ENCODE assay signal across 11 mouse cellular contexts in genomic region chr14:99229071-99229780, GRCm38 (mm10).
"Had no signal": no experiment of that assay in that cellular context is flagged by ENCODE, and none has a peak within 500 bp of the region (broad histone marks: within the 10 kb centered on the region; RNA-seq: fewer than 3 reads in every experiment).

No protein-coding gene starts in this region.

- H3K4me2 ChIP-seq: limb, embryonic 12.5 days; lung, embryonic 15.5 days; midbrain, embryonic 13.5 days; neural tube, embryonic 12.5 days had no signal

- H3K9ac ChIP-seq: limb, embryonic 12.5 days; lung, embryonic 15.5 days; midbrain, embryonic 13.5 days; neural tube, embryonic 12.5 days had no signal

- H3K4me1 ChIP-seq: limb, embryonic 12.5 days; lung, embryonic 15.5 days; midbrain, embryonic 13.5 days; neural tube, embryonic 12.5 days had no signal

- DNase-seq: kidney, adult 11 months; kidney, adult 9 months; kidney, postnatal 10 days; lung, postnatal 14 days; thymus, adult 18-20 months; thymus, postnatal 14 days had no signal

- H3K27me3 ChIP-seq: limb, embryonic 12.5 days; lung, embryonic 15.5 days; midbrain, embryonic 13.5 days; neural tube, embryonic 12.5 days had no signal

- ATAC-seq: midbrain, embryonic 13.5 days had no signal

- H3K36me3 ChIP-seq: lung, embryonic 15.5 days had no signal

- H3K9me3 ChIP-seq: limb, embryonic 12.5 days; lung, embryonic 15.5 days; midbrain, embryonic 13.5 days; neural tube, embryonic 12.5 days had no signal

- H3K4me3 ChIP-seq: limb, embryonic 12.5 days; lung, embryonic 15.5 days; midbrain, embryonic 13.5 days; neural tube, embryonic 12.5 days had no signal

- H3K27ac ChIP-seq: limb, embryonic 12.5 days; lung, embryonic 15.5 days; macrophage; midbrain, embryonic 13.5 days; neural tube, embryonic 12.5 days had no signal
